Mouse (Mus musculus): ENCODE results near the gene Ndufa13.

DNA sequence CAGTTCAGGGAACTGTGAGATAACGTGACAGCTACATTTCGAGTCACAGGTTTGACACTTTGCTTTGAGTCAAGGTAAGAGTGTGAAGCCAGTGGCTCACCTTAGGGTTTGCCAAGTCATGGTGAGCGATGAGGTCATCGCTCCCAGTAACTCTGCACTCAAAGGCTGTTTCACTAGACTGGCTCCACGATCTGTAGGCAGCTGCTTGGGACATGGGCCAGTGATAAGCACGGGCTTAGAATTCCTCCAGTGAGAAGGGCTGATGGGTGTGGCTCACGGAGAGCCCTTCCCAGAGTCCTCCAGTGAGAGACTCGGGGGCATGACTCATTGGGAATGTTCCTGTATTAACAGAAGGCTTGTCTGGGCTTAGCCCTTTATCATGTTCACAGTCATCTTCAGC is 53.4 kb downstream of the Ndufa13 start:
- TF ChIP-seq CTCF (IDR thresholded peaks at IDR 0.05; ENCODE audit: low read depth) (no peak), EP300 (optimal IDR thresholded peaks at IDR 0.05) (no peak)

All from stomach, postnatal 0 days (tissue).